Mouse (Mus musculus) lung, postnatal 10 days (tissue): ENCODE results near the gene Clec18a.
"Not testable (repeated sequence)": the region's sequence is repeated elsewhere in the genome, so short reads cannot be mapped to it uniquely, and the experiment has no call there.

Experiments
- DNase-seq: peaks from one replicate; pipeline ENCODE4 v3.0.0; 2021

Clec18a gene

GRCm38 (mm10) chr8:111055661-111056060 lies 36.6 kb downstream of the Clec18a start:
- no peak for DNase-seq

GRCm38 (mm10) chr8:111055031-111055634 lies 37.1 kb downstream of the Clec18a start:
- no peak for DNase-seq

- no peak for DNase-seq
These were observed 38.3 kb downstream of the Clec18a start for GRCm38 (mm10) chr8:111053827-111054518.

GRCm38 (mm10) chr8:111049106-111049505 lies 43.1 kb downstream of the Clec18a start:
- DNase-seq: no peak

- no peak for DNase-seq
These were observed 43.5 kb downstream of the Clec18a start for GRCm38 (mm10) chr8:111048694-111049093.

- no peak for DNase-seq
These were observed 48.1 kb downstream of the Clec18a start for GRCm38 (mm10) chr8:111044003-111044734.

GRCm38 (mm10) chr8:111042546-111042945 lies 49.7 kb downstream of the Clec18a start:
- no peak for DNase-seq

GRCm38 (mm10) chr8:111036591-111036990 lies 55.6 kb downstream of the Clec18a start:
- DNase-seq: no peak

GRCm38 (mm10) chr8:111034276-111034675 lies 58.0 kb downstream of the Clec18a start:
- peak; percentile 35 for DNase-seq

- DNase-seq: peak; percentile 100
These were observed 58.6 kb downstream of the Clec18a start for GRCm38 (mm10) chr8:111033482-111034215.

GRCm38 (mm10) chr8:111032916-111033315 lies 59.3 kb downstream of the Clec18a start, which contains the start of gene Aars:
Aars (plus strand) TSS chr8:111033144.
- no peak for DNase-seq

GRCm38 (mm10) chr8:111031572-111031971 lies 60.7 kb downstream of the Clec18a start, which contains the start of gene Ddx19b:
Ddx19b (minus strand) TSS chr8:111031751.
- no peak for DNase-seq

GRCm38 (mm10) chr8:111030045-111030444 lies 62.2 kb downstream of the Clec18a start:
- no peak for DNase-seq

- DNase-seq: no peak
These were observed 62.6 kb downstream of the Clec18a start for GRCm38 (mm10) chr8:111029589-111029988.

- peak; percentile 92 for DNase-seq
These were observed 64.8 kb downstream of the Clec18a start for GRCm38 (mm10) chr8:111027391-111027937.

- not testable (repeated sequence) for DNase-seq
These were observed 65.6 kb downstream of the Clec18a start for GRCm38 (mm10) chr8:111026609-111027008.

- peak; percentile 41 for DNase-seq
These were observed 81.8 kb downstream of the Clec18a start for GRCm38 (mm10) chr8:111010230-111010991.
